Mouse (Mus musculus): Measurements from ENCODE around the gene Col1a2.

DNA sequence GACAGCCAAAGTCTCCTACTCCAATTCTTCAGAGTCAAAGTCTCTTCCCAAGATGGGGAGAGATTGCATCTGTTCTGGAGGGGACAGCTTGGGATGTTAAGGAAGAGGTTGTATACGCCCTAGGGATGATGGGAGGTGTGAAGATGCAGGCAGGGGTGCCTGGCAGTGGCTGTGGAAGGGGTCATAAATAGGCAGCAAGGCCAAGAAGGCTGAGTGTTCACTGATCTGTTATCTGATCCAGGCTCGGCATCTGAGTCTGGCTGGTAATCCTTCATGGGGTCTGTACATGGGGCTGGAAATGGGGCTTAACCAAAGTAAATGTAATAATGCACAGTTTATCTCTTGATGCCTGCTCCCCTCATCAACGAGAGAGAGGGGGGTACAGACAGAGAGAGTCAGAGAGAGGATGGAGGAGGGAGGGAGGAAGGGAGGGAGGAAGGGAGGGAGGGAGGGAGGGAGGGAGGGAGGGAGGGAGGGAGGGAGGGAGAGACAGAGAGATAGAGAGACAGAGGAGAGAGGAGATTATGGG lies at the start of gene Col1a2:
- no peak for TF ChIP-seq POLR2A (IDR thresholded peaks at IDR 0.05; ENCODE audit: insufficient read depth, low read depth, low read length)
- TF ChIP-seq CTCF (IDR thresholded peaks at IDR 0.05; ENCODE audit: insufficient read depth, low read depth, low read length): no peak
